Mouse (Mus musculus) neural tube, embryonic 13.5 days (tissue): ENCODE data around the gene Rasl10a. TPM values are rescaled to one million over a fixed set of nuclear protein-coding genes. Genes with fewer than 3 reads are reported as not detected.

Experiments
- ATAC-seq: fragments of 200-750 bp; cut with Nextera tagmentation; 2 replicates; pipeline ENCODE4 v1.8.0; 2017; ENCODE audit warnings: low read depth, mild to moderate bottlenecking, moderate TSS enrichment, moderate library complexity
- H3K27ac ChIP-seq: fragments of 300-500 bp; sonication (generic); replicated peaks from 2 replicates; pipeline ENCODE4 v1.5.1; 2015; ENCODE audit warnings: moderate library complexity, mild to moderate bottlenecking, inconsistent platforms
- H3K27me3 ChIP-seq: fragments of 300-500 bp; sonication (generic); 2 replicates; pipeline ENCODE4 v1.6.1; 2015; ENCODE audit warnings: mild to moderate bottlenecking, inconsistent platforms
- H3K36me3 ChIP-seq: fragments of 300-500 bp; sonication (generic); 2 replicates; pipeline ENCODE4 v1.6.1; 2015; ENCODE audit warnings: mild to moderate bottlenecking, inconsistent platforms
- H3K4me1 ChIP-seq: fragments of 300-500 bp; sonication (generic); replicated peaks from 2 replicates; pipeline ENCODE4 v1.6.1; 2015; ENCODE audit warnings: inconsistent platforms
- H3K4me2 ChIP-seq: fragments of 300-500 bp; sonication (generic); 2 replicates; pipeline ENCODE4 v1.6.1; 2015; ENCODE audit warnings: inconsistent platforms, mild to moderate bottlenecking, moderate library complexity
- H3K4me3 ChIP-seq: fragments of 300-500 bp; sonication (generic); 2 replicates; pipeline ENCODE4 v1.5.1; 2015; ENCODE audit warnings: mild to moderate bottlenecking, inconsistent platforms
- H3K9ac ChIP-seq: fragments of 300-500 bp; sonication (generic); 2 replicates; pipeline ENCODE4 v1.6.1; 2015; ENCODE audit warnings: moderate library complexity, mild to moderate bottlenecking, inconsistent platforms
- H3K9me3 ChIP-seq: fragments of 300-500 bp; sonication (generic); 2 replicates; pipeline ENCODE4 v1.6.1; 2016; ENCODE audit warnings: inconsistent platforms
- WGBS: fragments of 180-500 bp; shearing (Covaris S2); methylation state at CpG from one replicate; pipeline ENCODE4 v1.1.7; 2015; 5-methylcytosine and 5-hydroxymethylcytosine counted together
- polyA plus RNA-seq: library from polyadenylated mRNA; unstranded; fragments of >200 nt; fragmentation: Nextera tagmentation; extraction: Ambion mirVana; gene quantifications from 2 replicates; pipeline ENCODE4 v1.2.1, GENCODE M21; 2015

Gene Rasl10a
- polyA plus RNA-seq = 0.64 and 0.99 TPM in 2 replicates

DNA sequence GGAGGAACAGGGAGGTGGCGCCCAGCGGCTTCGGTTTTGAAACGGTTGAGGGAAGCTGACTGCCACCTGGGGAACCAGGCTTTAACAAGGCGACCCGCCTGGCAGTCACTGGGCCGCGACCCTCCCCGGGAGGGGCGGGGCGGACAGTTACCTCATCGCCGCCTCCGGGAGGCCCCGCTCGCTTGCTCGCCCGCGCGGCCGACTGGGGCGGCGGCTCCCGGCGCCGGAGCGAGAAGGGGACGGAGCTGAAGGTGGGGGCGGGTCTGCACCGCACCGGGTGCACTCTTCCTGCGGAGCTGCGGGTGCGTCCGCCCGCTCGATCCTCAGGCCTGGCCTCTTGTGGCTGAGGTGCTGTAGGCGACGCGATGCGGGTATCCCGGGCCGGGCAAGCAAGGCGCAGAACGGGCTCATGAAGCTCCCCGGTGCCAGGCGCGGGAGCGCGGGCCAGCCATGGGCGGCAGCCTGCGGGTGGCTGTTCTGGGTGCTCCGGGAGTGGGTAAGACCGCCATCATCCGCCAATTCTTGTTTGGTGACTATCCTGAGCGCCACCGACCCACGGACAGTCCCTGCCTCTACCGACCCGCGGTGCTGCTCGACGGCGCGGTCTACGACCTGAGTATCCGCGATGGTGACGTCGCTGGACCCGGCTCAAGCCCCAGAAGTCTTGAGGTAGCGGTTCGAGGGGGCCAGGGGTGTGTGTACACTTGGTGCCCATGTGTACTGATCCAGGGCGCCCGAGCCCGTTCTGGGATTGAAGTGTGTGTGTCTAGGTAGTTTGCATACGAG is at the start of gene Rasl10a:
TSS of gene Rasl10a (plus strand) at position 273 of the 786 bp plus-strand sequence.
- H3K4me1 ChIP-seq = peaks cover 60% of the 10 kb centered on the region
- WGBS = 2% methylated on average over 77 of the region's 77 CpGs
- ATAC-seq = no peak

DNA sequence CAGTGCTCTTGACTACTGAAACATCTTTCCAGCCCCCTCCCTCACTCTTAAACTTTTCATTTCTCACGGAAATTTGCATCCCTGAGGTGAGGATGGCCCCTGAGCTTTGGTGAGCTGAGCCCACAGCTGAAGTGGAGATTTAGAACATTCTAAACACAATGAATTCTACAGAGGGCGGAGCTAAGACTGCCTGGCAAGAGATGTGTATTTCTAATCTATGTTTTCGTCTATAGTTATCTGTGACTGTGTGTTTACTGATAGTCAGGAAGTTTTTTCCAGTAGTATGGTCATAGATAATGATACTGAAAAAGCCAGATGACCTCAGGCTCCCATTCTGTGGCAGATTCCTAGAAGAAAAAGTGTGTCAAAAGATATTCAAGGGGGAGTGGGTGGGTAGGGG is 49.1 kb upstream of the Rasl10a start:
- peaks cover 41% of the 10 kb centered on the region for H3K36me3 ChIP-seq
- no peak overlapping the region for H3K27ac ChIP-seq
- H3K4me2 ChIP-seq = no peak overlapping the region
- H3K4me1 ChIP-seq = no peaks in the 10 kb centered on the region
- no peaks in the 10 kb centered on the region for H3K27me3 ChIP-seq
- no peaks in the 10 kb centered on the region for H3K9me3 ChIP-seq
- 91% methylated on average over 3 of the region's 3 CpGs for WGBS
- no peak overlapping the region for H3K9ac ChIP-seq
- H3K4me3 ChIP-seq = no peak overlapping the region
- ATAC-seq = no peak

More for the DNA sequence above, at the start of gene Rasl10a:
- Histone ChIP-seq H3K4me3 (peak within 1 kb of the TSS; percentile 43), H3K4me2 (peak within 1 kb of the TSS; percentile 84), H3K27ac (no peak within 1 kb of the TSS), H3K9me3 (no peaks in the 10 kb centered on the region), H3K27me3 (peaks cover 82% of the 10 kb centered on the region), H3K36me3 (peaks cover 6% of the 10 kb centered on the region; the same call in 1 of the 2 replicates), H3K9ac (peak within 1 kb of the TSS; percentile 69)

DNA sequence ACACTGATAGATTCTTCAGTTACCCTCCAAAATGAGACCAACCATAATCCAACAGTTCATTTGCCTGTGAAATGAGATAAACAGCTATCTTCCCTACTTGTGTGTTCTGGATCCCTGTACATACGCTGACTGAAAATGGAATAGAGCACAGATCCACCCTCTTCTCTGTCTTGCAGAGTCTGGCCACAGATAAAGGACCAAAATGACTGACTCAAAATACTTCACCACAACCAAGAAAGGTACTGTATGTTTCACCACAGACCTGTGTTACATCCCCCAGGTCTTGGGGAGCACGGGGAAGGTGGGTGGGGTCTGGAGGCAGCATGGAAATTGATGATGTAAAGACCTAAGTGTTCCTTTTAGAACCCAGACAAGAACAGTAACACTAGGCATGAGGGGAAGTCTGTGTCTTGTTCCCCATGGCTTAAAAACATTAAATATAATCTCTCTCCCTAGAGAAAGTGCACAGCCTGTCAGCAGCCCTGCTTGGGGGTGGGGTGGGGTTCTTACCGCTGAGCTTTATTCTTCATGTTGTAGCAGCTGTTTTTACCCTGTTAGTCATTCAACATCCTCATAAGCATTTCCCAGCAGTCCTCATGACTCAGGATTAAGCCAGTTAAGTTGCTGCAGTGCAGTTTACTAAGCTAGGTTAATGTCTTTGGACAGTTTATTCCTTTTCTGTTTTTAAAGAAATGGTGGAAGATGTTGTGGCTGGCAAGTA is 48.4 kb upstream of the Rasl10a start:
- Histone ChIP-seq H3K4me2 (no peak overlapping the region), H3K9ac (no peak overlapping the region), H3K9me3 (no peaks in the 10 kb centered on the region), H3K36me3 (peaks cover 46% of the 10 kb centered on the region), H3K27ac (no peak overlapping the region), H3K4me3 (no peak overlapping the region), H3K4me1 (no peaks in the 10 kb centered on the region), H3K27me3 (no peaks in the 10 kb centered on the region)
- no peak for ATAC-seq
- 88% methylated on average over 3 of the region's 3 CpGs for WGBS

GRCm38 (mm10) chr11:5010205-5010604 is 47.7 kb upstream of the Rasl10a start:
- Histone ChIP-seq H3K36me3 (peaks cover 53% of the 10 kb centered on the region), H3K9ac (no peak overlapping the region), H3K27ac (no peak overlapping the region), H3K9me3 (no peaks in the 10 kb centered on the region), H3K27me3 (no peaks in the 10 kb centered on the region), H3K4me2 (no peak overlapping the region), H3K4me3 (no peak overlapping the region), H3K4me1 (no peaks in the 10 kb centered on the region)
- 91% methylated on average over 1 of the region's 1 CpGs for WGBS
- ATAC-seq = no peak

- Histone ChIP-seq H3K36me3 (peaks cover 62% of the 10 kb centered on the region), H3K27me3 (no peaks in the 10 kb centered on the region), H3K9me3 (no peaks in the 10 kb centered on the region), H3K27ac (no peak overlapping the region), H3K9ac (no peak overlapping the region), H3K4me3 (no peak overlapping the region), H3K4me2 (no peak overlapping the region), H3K4me1 (no peaks in the 10 kb centered on the region)
- no peak for ATAC-seq
- WGBS = 84% methylated on average over 1 of the region's 1 CpGs
These were observed 46.4 kb upstream of the Rasl10a start for GRCm38 (mm10) chr11:5011480-5011879.

DNA sequence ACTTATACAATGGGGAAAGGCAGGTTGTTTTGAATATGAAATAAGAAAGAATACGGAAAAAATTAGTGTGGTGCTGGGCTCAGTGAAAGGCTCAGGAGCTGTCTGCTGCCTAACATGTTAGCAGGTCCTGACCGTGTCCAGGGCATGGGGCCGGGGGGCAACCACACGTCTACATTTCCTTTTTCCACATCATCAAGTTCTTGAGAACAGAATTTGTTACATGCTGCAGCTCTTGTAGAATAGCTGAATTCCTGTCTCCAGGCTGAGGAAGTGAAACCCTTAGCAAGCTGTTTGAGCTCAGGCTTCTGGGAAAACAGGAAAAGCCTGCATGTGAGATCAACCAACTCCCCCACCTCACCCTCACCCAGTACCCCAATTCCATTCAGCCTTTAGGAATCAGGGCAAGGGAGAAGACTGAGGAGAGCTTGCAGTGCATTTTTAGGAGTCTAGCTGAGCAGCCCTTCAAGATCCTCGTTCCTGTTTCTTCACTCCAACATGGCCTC is 45.7 kb upstream of the Rasl10a start:
- Histone ChIP-seq H3K9ac (no peak overlapping the region), H3K9me3 (no peaks in the 10 kb centered on the region), H3K4me3 (no peak overlapping the region), H3K4me2 (no peak overlapping the region), H3K27me3 (no peaks in the 10 kb centered on the region), H3K27ac (no peak overlapping the region), H3K36me3 (peaks cover 70% of the 10 kb centered on the region), H3K4me1 (no peaks in the 10 kb centered on the region)
- 81% methylated on average over 5 of the region's 5 CpGs for WGBS
- no peak for ATAC-seq

DNA sequence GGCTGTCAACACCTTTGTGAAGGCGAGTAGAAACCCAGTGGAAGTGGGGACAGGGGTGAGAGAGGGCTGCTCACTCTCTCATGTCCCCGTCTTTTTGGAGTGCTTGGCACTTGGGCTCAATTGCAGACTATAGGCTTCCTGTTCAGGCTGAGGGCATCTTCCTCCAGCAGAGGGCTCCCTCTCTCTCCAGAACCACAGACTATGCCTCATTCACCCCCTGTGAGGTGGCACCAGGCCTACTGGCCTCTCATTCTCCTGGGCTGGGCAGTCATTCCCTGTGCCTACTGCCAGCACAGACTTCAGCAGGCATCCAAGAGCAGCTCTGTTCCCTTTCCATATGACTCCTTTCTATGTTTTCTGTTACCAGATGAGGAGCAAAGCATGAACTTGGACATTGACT is 42.2 kb upstream of the Rasl10a start:
- Histone ChIP-seq H3K36me3 (peaks cover 94% of the 10 kb centered on the region), H3K27me3 (no peaks in the 10 kb centered on the region)
- ATAC-seq = no peak

DNA sequence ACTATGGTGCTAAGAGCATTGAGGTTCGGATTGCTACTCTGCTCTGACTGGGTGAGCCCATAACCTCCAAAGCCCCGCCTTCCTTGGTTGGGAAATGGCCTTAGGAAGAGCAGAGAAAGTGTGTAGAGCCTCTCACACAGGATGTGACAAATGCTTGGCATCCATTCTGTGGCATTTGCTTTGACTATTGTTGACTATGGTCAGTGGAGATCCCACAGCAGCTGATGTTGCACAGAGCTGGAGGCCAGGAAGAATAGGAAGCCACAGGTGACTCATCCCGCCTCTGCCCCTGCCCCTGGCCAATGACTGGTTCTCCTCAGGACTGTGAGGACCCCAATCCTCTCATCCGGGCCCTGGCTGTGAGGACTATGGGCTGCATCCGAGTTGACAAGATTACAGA is 41.6 kb upstream of the Rasl10a start:
- H3K9ac ChIP-seq = no peak overlapping the region
- H3K36me3 ChIP-seq = peaks cover 94% of the 10 kb centered on the region
- H3K27me3 ChIP-seq = no peaks in the 10 kb centered on the region
- H3K27ac ChIP-seq = no peak overlapping the region
- no peak overlapping the region for H3K4me3 ChIP-seq
- no peak overlapping the region for H3K4me2 ChIP-seq
- 92% methylated on average over 5 of the region's 5 CpGs for WGBS
- no peaks in the 10 kb centered on the region for H3K4me1 ChIP-seq
- no peaks in the 10 kb centered on the region for H3K9me3 ChIP-seq
- no peak for ATAC-seq

More for the DNA sequence above, 42.2 kb upstream of the Rasl10a start:
- no peak overlapping the region for H3K4me2 ChIP-seq
- no peak overlapping the region for H3K4me3 ChIP-seq
- no peak overlapping the region for H3K9ac ChIP-seq
- WGBS = 59% methylated on average over 2 of the region's 2 CpGs
- no peaks in the 10 kb centered on the region for H3K4me1 ChIP-seq
- no peak overlapping the region for H3K27ac ChIP-seq
- no peaks in the 10 kb centered on the region for H3K9me3 ChIP-seq

DNA sequence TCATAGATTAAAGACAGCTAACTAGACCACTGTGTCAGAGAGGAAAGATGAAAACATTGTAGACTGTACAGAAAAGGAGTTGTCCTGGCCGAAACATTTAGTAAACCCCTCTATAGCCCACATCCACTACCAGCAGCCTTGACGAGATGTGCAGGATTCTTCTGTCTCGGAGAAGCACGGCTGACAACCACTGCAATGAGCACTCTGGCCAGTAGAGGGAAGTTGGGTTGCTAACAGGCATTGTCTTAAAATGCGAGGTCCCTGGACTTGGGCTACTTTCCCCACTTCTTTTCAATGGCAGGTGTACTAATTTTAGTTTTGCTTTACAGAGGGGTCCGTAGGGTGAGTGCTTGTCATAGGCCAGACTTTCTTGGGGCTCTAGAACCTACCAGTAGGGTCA is 40.4 kb upstream of the Rasl10a start:
- Histone ChIP-seq H3K9me3 (no peaks in the 10 kb centered on the region), H3K4me3 (no peak overlapping the region), H3K9ac (no peak overlapping the region), H3K4me1 (no peaks in the 10 kb centered on the region), H3K36me3 (peaks cover 88% of the 10 kb centered on the region), H3K27me3 (no peaks in the 10 kb centered on the region), H3K27ac (no peak overlapping the region), H3K4me2 (no peak overlapping the region)
- ATAC-seq = no peak
- 73% methylated on average over 6 of the region's 6 CpGs for WGBS

DNA sequence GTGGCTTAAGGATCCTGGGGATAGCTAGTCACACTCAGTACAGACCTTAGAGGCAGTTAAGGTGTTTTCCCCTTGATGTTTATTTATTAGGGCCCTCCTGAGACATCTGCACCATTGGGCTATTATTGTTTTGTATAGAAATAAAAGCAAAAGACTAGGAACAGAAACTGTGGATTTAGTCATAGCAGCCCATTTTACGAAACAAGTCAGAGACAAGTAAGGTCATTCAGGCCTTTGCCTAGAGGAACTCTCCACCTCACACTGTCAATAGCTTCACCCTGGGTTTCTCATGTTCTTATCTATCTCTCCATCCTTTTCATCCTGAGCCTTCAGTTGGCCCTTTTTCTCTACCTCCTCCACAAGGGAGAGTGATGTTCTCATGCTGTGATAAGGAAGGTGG is 32.8 kb upstream of the Rasl10a start:
- Histone ChIP-seq H3K4me3 (no peak overlapping the region), H3K4me2 (no peak overlapping the region), H3K27me3 (no peaks in the 10 kb centered on the region), H3K9me3 (no peaks in the 10 kb centered on the region), H3K27ac (no peak overlapping the region), H3K4me1 (no peaks in the 10 kb centered on the region), H3K9ac (no peak overlapping the region), H3K36me3 (peaks cover 90% of the 10 kb centered on the region)
- ATAC-seq = no peak
- WGBS = 96% methylated on average over 1 of the region's 1 CpGs

DNA sequence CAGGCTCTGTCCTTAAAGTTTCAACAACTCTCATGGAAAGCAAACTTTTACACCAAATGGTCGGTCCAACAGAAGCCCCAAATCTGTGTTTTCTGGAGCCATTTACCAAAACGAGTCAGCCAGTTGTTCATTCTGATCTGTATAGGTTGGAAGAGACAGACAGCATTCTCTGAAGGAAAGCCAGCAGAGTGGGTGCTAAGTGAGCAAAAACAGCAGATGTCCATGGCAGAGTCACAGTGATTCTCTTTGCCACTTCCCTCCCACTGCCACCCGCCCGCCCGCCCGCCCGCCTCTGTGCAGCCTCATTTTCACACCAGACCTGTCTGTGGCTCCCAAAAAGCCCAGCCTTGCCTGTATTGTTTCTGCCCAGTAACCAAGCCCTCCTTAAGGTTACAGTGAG is 29.7 kb upstream of the Rasl10a start:
- no peak overlapping the region for H3K4me2 ChIP-seq
- no peaks in the 10 kb centered on the region for H3K27me3 ChIP-seq
- no peaks in the 10 kb centered on the region for H3K9me3 ChIP-seq
- peaks cover 99% of the 10 kb centered on the region for H3K36me3 ChIP-seq
- ATAC-seq = no peak
- no peak overlapping the region for H3K9ac ChIP-seq
- H3K4me1 ChIP-seq = no peaks in the 10 kb centered on the region
- no peak overlapping the region for H3K27ac ChIP-seq
- no peak overlapping the region for H3K4me3 ChIP-seq
- 95% methylated on average over 7 of the region's 7 CpGs for WGBS

DNA sequence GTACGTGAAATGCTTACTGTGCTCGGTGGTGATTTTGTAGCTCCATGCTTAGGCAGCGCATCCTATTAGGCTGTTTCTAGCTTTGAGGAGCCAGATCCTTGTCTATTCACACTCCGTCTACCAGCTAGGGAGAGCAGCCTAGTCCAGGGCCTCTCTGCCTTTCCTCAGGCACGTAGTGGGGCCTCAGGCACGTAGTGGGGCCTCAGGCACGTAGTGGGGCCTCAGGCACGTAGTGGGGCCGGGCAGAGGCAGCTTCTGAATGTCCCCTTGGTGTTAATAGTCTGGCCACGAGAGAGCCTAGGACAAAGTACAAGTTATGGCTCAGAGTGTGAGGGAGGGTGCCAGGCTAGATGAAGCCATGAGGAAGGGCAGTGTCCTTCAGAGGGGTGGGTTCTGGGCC is 25.2 kb upstream of the Rasl10a start:
- ATAC-seq = no peak
- H3K9me3 ChIP-seq = no peaks in the 10 kb centered on the region
- H3K27me3 ChIP-seq = no peaks in the 10 kb centered on the region
- 92% methylated on average over 10 of the region's 10 CpGs for WGBS
- peaks cover 100% of the 10 kb centered on the region for H3K36me3 ChIP-seq
- H3K9ac ChIP-seq = no peak overlapping the region
- no peak overlapping the region for H3K4me3 ChIP-seq
- no peak overlapping the region for H3K4me2 ChIP-seq
- H3K4me1 ChIP-seq = no peaks in the 10 kb centered on the region
- H3K27ac ChIP-seq = no peak overlapping the region
